Mouse (Mus musculus): ENCODE measurements at regions not wholly inside any gene's neighbourhood (a gene's known extent, or its start where the extent isn't known, plus 50 kb on each side); places are given as distances from the start of the nearest gene placed in this dataset.

DNA sequence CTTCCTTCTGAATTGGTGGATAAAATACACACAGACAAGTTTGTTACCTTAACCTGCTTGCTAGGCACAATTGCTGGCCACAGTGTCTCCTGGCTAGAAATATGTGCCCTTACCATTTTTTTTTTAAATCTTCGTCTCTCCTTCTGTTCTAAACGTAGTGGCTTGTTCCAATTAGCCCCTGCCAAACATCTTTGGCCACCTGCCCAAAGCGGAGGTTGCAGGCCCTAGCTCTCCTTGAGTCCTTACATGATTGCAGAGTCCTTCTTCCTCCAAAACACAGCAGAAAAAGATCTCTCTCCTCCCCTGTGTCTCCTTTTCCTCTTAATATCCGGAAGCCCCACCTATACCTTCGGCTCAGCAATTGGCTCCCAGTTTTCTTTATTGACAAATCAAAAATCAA is 986.8 kb downstream of the Robo2 start:
- DNase-seq: peak in 1 of 2 experiments; percentile 27

GRCm38 (mm10) chr16:73424311-73424710 is 987.3 kb downstream of the Robo2 start:
- DNase-seq: no peak

GRCm38 (mm10) chr16:73404509-73404908 is 1007.1 kb downstream of the Robo2 start:
- DNase-seq: no peak

- DNase-seq: no peak
Measured at GRCm38 (mm10) chr16:73404099-73404498, 1007.5 kb downstream of the Robo2 start.

GRCm38 (mm10) chr16:73379056-73379455 is 1032.6 kb downstream of the Robo2 start:
- DNase-seq: no peak

- no peak for DNase-seq
Measured at GRCm38 (mm10) chr16:73374608-73375165, 1036.9 kb downstream of the Robo2 start.

DNA sequence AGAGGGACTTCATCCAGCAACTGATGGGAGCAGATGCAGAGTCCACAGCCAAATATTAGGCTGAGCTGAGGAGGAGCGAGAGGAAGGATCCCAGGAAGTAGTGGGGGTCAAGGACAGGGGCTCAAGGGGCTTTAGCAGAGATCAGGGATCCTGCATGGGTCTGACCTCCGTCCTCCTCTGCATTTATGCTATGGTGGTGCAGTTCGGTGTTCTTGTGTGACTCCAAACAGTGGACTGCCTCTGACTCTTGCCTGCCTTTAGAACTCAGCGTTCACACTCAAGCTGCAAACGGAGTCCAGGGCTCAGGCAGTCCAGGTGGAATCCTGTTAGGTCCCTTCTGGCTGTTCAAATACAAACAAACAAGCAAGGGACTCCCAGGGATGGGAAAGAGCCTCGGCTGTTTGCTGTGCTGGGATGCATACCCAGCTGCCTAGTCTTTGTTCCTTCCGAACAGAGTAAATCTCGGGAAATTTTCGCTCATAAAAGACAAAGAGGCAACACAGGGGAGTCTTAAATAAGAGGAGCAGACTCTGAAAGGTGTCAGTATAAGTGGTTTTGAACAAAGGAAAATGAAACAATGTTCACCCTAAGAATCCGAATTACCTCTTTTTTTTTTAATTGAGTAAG is 1042.9 kb downstream of the Robo2 start:
- no peak for DNase-seq

- DNase-seq: no peak
Measured at GRCm38 (mm10) chr16:73367926-73368325, 1043.7 kb downstream of the Robo2 start.

- no peak for DNase-seq
Measured at GRCm38 (mm10) chr16:73367226-73367840, 1044.3 kb downstream of the Robo2 start.

DNA sequence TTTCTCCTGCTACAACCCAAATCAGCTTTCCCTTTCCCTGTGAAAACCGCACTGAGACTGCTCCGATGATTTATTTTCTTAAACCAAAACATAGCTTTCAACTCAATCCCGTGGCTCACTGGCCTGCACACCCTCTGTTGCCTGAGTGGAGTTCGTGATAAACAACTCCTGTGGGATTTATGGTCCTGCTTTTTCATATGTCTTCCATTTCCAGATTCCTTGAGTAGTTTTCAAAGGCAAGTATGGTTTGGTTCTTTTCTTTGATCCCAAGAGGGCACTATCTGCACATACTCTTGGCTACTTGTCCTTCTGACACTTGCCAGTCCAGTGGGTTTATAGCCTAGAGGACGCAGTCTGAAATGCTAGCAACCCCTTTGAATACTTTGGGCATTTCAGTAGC is 1042.6 kb downstream of the Robo1 start:
- no peak for DNase-seq

- no peak for DNase-seq
Measured at GRCm38 (mm10) chr16:73343941-73344340, 1035.8 kb downstream of the Robo1 start.

GRCm38 (mm10) chr16:73343531-73343930 is 1035.4 kb downstream of the Robo1 start:
- DNase-seq: no peak

DNA sequence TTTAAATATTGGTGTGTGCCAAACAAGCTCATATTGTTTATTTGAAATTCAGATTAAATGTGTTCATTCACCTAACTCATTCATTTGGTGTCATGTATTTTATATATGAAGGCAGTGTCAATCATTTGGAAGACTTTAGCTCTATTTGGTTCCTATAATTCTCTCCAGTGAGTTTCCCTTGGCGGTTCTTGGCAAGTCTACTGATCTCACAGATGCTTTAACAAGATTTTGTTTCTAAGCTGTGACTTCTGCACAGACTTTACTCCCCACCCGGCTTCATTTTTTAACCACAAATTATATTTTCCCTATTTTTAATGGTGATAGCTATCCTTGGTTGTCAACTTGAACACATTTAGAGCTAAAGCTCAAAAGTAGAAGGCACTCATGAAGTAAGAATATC is 1009.5 kb downstream of the Robo1 start:
- DNase-seq: no peak

DNA sequence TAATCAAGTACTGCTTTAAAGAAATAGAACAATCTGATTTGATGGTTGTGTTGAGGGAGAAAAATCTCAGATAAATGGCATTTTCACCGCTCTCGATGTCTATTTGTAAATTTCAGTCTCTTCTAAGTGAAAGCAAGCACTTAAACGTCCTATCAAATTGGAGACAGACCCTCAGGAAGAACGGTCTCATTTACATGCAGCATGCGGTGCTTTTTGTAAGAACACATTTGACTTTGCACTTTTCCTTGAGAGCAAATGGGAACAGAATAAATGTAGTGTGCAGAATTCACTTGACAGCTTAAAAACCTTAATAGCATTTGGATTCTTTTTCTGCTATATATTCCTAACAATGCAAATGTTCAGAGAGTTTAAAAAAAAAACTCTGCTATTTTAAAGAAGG is 1002.0 kb downstream of the Robo1 start:
- no peak for DNase-seq

DNA sequence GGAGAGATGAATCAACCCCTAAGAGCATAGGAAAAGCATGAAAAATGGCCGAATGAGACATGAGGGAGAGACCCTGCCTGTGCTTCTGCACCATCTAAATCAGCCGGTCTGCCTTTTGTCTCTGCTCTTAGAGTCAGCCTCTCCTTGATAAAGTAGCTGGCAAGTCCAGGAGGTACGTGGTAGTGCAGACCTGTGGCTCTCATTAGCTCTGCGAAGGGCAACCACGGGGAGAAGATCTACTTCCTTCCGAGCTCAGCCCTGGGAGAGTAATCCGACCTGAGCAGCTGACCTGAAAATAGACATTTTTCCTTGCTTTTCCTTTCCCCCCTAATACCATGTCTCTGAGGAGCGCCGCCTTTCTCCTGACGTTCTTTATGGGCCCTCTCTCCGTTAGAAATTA is 971.8 kb downstream of the Robo1 start:
- no peak for DNase-seq

DNA sequence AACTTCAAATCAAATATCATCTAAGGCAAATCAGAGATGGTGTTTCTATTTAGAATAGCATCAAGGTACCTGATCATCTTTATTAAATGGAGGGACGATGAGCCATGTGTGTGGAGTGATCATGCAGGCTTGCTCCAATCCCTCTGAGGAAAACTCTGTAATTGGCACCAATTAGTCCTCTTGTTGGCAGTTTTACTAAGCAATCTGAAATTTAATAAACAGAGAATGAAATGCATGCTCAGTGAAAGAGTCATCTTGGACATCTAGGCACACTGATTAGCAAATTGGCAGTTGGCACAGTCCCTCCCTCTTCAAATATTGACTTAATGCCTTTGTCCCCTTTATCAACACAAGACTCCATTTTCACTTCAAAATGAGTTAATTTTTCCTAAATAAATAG is 951.6 kb downstream of the Robo1 start:
- no peak for DNase-seq

GRCm38 (mm10) chr16:73259283-73259682 is 951.2 kb downstream of the Robo1 start:
- DNase-seq: no peak

DNA sequence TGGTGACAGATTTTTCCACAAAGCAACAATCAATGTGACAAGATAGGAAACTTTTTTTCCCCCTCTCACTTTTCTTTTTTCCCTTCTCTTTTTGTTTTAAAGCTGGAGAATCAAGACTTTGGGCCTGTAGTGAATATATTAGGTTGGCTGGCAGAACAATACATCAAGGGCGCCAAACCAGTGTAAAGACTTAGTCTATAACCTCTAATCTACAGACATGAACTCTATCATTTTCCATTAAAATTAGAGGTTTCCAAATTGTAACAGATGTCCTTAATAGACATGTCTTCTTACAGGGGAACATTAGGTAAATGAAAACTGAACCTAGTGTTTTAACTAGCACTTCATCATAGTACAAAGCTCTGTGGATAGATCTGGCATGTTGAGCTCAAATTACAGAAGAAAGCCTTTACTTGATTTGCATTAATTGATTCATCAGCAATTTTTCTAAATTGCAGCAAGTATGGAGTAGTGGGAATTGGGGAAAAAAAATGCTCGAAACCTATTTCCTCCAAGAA is 937.0 kb downstream of the Robo1 start:
- DNase-seq: no peak

GRCm38 (mm10) chr16:73230599-73230998 is 922.5 kb downstream of the Robo1 start:
- DNase-seq: no peak

DNA sequence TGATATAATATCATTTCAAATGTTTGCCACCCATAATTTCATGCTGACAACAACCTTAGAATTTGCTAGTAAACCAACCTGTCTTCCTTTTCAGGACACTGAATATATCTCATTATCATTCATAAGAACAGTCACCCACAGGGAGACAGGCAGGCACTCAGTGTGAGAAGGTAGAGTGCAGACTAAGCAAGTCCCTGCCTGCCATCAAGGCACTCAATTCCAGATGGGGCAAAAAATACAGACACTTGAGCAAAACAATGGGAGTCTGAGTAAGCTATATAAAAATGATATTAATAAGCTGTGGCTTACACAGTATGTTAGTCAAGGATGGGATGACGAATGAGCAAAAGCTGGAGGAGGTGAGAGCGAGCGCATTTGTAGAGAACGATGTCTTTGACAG is 909.4 kb downstream of the Robo1 start:
- no peak for DNase-seq

DNA sequence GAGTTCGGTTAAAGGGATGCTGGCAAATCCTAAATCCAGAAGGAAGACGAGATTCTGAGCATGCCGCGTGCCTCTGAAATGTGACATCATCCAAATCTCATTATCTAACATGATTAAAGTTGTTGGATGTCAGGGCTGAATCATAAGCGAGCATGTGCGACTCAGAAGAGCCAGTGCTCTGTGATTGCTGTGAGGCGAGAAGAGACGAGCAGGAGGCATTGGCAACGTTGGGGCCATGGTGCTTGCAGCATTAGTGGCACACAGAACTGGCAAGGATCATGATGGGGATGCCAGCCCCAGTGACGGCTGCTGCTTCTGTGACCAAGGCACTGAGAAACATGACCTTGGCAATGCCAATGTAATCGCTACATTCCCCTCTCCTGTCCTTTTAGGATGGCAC is 895.4 kb downstream of the Robo1 start:
- DNase-seq: no peak

DNA sequence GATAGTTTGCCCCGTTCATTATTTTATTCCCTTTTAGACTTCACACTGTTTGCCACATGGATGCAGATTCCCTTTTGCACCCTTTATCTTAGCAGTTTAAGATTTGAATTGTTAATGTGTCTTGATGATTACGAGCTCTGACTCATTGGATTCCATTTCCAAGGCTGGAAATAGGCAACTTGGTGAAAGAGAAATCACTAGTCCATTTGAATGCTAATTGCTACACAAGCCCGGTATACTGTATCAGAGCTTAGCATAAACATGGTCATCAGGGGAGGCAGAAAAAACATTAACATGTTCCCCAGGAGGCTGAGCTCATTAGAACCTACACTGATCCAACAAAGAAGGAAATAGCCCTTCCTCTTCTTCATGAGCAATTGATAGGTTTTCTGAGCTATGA is 892.9 kb downstream of the Robo1 start:
- DNase-seq: no peak

DNA sequence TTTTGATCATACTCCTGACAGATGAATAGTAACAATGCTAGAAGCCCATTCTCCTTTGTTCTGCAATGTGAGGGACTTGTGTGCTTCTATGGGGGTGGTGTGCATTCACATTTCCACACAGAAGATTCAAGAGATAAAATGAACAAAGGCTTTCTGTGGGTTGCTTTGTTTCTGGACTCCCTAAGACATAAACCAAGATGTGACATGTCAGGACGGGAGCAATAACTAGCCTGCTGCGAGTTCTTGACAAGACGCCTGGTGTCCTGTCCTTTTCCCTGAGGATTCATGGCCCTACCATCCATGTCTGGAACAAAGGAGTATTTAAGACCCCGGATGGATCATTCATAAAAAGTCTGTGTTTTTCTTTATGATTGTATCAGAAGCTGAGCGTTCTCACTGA is 874.7 kb downstream of the Robo1 start:
- DNase-seq: no peak

GRCm38 (mm10) chr16:73182258-73182657 is 874.2 kb downstream of the Robo1 start:
- no peak for DNase-seq

Data from adrenal gland, postnatal 36 days (tissue).